In genomic region chr2:160413982-160414381, GRCm38 (mm10) we compare ENCODE assay signal across 9 mouse cellular contexts. TPM values are rescaled to one million over a fixed set of nuclear protein-coding genes. Genes with fewer than 3 reads are reported as not detected.
DNase-seq lines count a peak whose midpoint lies in the region; ATAC-seq and TF ChIP-seq lines count a peak whose summit lies in the region.
"Had no signal": no experiment of that assay in that cellular context is flagged by ENCODE, and none has a peak within 500 bp of the region (broad histone marks: within the 10 kb centered on the region; RNA-seq: fewer than 3 reads in every experiment).

No protein-coding gene starts in this region.

- no peaks in the 10 kb centered on the region for H3K36me3 ChIP-seq in kidney, embryonic 16.5 days (ENCODE audit: insufficient read depth, low read length)
- H3K36me3 ChIP-seq in ES-E14 (ENCODE audit: control insufficient read depth, insufficient read depth, low read length, poor library complexity, severe bottlenecking) = no peaks in the 10 kb centered on the region
- no peaks in the 10 kb centered on the region for H3K36me3 ChIP-seq in small intestine, adult 2 months (ENCODE audit: control insufficient read depth, insufficient read depth, low read length)

- no peaks in the 10 kb centered on the region for H3K27me3 ChIP-seq in kidney, embryonic 16.5 days (ENCODE audit: insufficient read depth, low read length)
- H3K27me3 ChIP-seq in small intestine, adult 2 months (ENCODE audit: control insufficient read depth, insufficient read depth, low read length) = no peaks in the 10 kb centered on the region

- H3K9ac ChIP-seq in kidney, embryonic 16.5 days (replicated peaks; ENCODE audit: low read length) = no peak overlapping the region
- no peak overlapping the region for H3K9ac ChIP-seq in ES-E14 (ENCODE audit: insufficient read depth, low read depth, low read length, poor library complexity, severe bottlenecking)

- no peak overlapping the region for H3K4me3 ChIP-seq in kidney, embryonic 16.5 days (ENCODE audit: low read length)
- H3K4me3 ChIP-seq in ES-E14 (ENCODE audit: insufficient read depth in 1 of 2, low read depth in 1 of 2, low read length in 2 of 2, poor library complexity in 1 of 2, severe bottlenecking in 1 of 2) = no peak overlapping the region
- H3K4me3 ChIP-seq in small intestine, adult 2 months (ENCODE audit: low read depth, low read length) = no peak overlapping the region

- peaks cover 6% of the 10 kb centered on the region for H3K4me1 ChIP-seq in kidney, embryonic 16.5 days (ENCODE audit: insufficient read depth, low read length)
- H3K4me1 ChIP-seq in ES-E14 (ENCODE audit: control insufficient read depth in 2 of 2, insufficient read depth in 2 of 2, low read length in 2 of 2, poor library complexity in 1 of 2) = no peaks in the 10 kb centered on the region
- no peaks in the 10 kb centered on the region for H3K4me1 ChIP-seq in small intestine, adult 2 months (ENCODE audit: control insufficient read depth, insufficient read depth, insufficient read length, low read length)

- H3K4me2 ChIP-seq in kidney, embryonic 16.5 days (replicated peaks; ENCODE audit: low read depth, low read length) = no peak overlapping the region

- peak; percentile 14 for DNase-seq in kidney, adult 9 months
- DNase-seq in ES-E14 (ENCODE audit: low read depth, low spot score) = peak; percentile 53
- peak; percentile 42 for DNase-seq in embryo, embryonic 10.5 days (ENCODE audit: low spot score)
- no peak for DNase-seq in Muller cell, postnatal 12 days (ENCODE audit: inconsistent ontology term)
- no peak for DNase-seq in adrenal gland, postnatal 36 days

- WGBS in kidney, embryonic 16.5 days = 99% methylated on average over 5 of the region's 5 CpGs
- WGBS in small intestine, adult 2 months = 96% methylated on average over 5 of the region's 5 CpGs

- H3K9me3 ChIP-seq in kidney, embryonic 16.5 days (ENCODE audit: low read length) = peaks cover 4% of the 10 kb centered on the region
- H3K9me3 ChIP-seq in ES-E14 (ENCODE audit: control insufficient read depth, insufficient read depth, low read depth, low read length) = no peaks in the 10 kb centered on the region

- peak; percentile 18; the same call in 1 of the 2 replicates for TF ChIP-seq CTCF in small intestine, adult 2 months (IDR thresholded peaks at IDR 0.05; ENCODE audit: extremely low read depth, insufficient read length, insufficient replicate concordance, low read depth, low read length)

- in situ Hi-C loops in ES-E14 (cut with MboI; ENCODE audit: low sequenced_read_pairs in 2 of 2, unreplicated experiment in 2 of 2) = loop anchor here (10.0 to 25.0 kb wide), 2 partner anchors 171 to 473 kb away; partner anchors contain the start of gene Lpin3 (in 1 of the 2)

- no peak for TF ChIP-seq POLR2A in small intestine, adult 2 months (IDR thresholded peaks at IDR 0.05; ENCODE audit: low read depth, low read length)

- ATAC-seq in kidney, embryonic 16.5 days (ENCODE audit: low FRiP score, low TSS enrichment) = no peak
- no peak for ATAC-seq in inflammation-experienced regulatory T-cells, adult 6 months

- H3K27ac ChIP-seq in kidney, embryonic 16.5 days (ENCODE audit: low read length) = no peak overlapping the region
- H3K27ac ChIP-seq in ES-E14 (ENCODE audit: insufficient read depth, low read depth, low read length, poor library complexity, severe bottlenecking) = no peak overlapping the region
- no peak overlapping the region for H3K27ac ChIP-seq in small intestine, adult 2 months (ENCODE audit: insufficient read depth, low read depth, low read length)

TF ChIP-seq in ES-E14, 5 proteins besides CTCF, POLR2A, EP300 and RAD21:
- TF ChIP-seq HCFC1 (IDR thresholded peaks at IDR 0.05; ENCODE audit: borderline replicate concordance, insufficient read depth, low read length) = no peak
- peak; percentile 59; the same call in 1 of the 2 replicates for TF ChIP-seq ZC3H11A (IDR thresholded peaks at IDR 0.05; ENCODE audit: borderline replicate concordance, low read depth, low read length)
TF ChIP-seq in ES-E14: peak in this region for 1.

RNA-seq across cellular contexts. Expression of gene Mafb, which starts 47.1 kb away (rescaled TPM):
- polyA plus RNA-seq in kidney, embryonic 16.5 days (2015; fragmentation: Nextera tagmentation; extraction: Ambion mirVana) = 31.4 and 35.8 TPM in 2 replicates
- 0.21 and 0.45 TPM in 2 replicates for total RNA-seq in ES-E14 (2012; rRNA removed)
- 33.5 and 65.6 TPM in 2 replicates for polyA plus RNA-seq in small intestine, adult 2 months (2012; rRNA removed)
- total RNA-seq in adrenal gland, postnatal 36 days (2021) = 10 to 100 TPM; 15.4 to 17.5 TPM
- not detected for polyA plus RNA-seq in inflammation-experienced regulatory T-cells, adult 6 months (2017; shearing (Covaris generic))
- total RNA-seq: common myeloid progenitor, adult 5-6 weeks had no signal

Comparison
In these comparisons a context has a peak if more than half of its experiments do, and no peak if none do; other contexts are left out.
1. DNase-seq: peak in kidney, adult 9 months (single experiment), ES-E14 (single experiment) and embryo, embryonic 10.5 days (single experiment); none in Muller cell, postnatal 12 days (single experiment) and adrenal gland, postnatal 36 days (0 of 2).
2. RNA of gene Mafb, which starts 47.1 kb away (polyA plus RNA-seq): 33.5 to 65.6 TPM in small intestine, adult 2 months and 31.4 to 35.8 TPM in kidney, embryonic 16.5 days; not detected in inflammation-experienced regulatory T-cells, adult 6 months; every median in the first group is over 10 times any median in the second.